Mouse (Mus musculus) brain, embryonic 18.5 days (tissue): ENCODE data around the gene Gm12216.
A peak's percentile ranks its signal among the peaks of the same experiment; 100 is the strongest.
"Not testable (repeated sequence)": the region's sequence is repeated elsewhere in the genome, so short reads cannot be mapped to it uniquely, and the experiment has no call there.

Source experiments
- DNase-seq: peaks from one replicate; pipeline ENCODE4 v3.0.0-alpha.2; 2012; ENCODE audit warnings: low read depth, low spot score

The Gm12216 gene

DNA sequence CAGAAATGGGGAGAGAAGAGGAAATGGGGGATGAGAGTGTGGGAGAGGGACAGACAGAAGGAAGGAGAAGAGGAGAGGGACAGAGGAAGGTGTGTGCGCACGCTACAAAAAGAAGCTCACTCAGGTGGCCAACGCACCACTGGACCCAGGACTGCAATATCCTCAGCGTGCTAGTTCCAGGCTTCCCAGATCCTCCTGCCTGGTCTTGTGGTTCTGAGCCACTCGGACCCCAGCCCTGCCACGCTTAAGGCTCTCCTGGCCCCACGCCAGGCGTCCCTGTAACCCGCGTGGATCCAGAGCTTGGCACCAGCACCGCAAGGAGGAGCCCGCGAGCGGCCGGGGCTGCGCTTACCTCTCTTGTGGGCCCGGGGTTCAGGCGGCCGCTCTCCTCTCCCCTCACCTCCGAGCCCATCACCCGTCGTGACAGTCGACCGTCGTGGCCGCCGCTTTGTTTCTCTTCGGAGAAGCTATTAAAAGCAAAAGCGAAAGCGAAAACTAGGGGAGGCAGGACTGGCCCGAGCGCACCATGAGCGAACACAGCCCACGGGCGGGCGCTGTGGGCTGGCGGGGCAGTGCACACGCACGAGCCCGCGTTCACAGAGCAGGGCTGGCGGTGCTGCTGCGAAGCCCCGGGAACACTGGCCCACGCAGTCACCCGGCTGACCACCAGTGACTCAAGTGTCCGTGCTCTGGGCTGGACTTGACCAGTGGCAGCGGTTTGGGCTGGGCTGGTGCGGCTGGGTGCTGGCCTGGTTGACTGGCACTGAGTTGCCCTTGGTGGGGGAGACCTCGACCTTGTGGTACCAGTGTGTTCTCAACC lies at the start of gene Gm12216:
Gene Gm12216 (minus strand): TSS at position 496 of the 820 bp plus-strand sequence.
- not testable (repeated sequence) for DNase-seq

DNA sequence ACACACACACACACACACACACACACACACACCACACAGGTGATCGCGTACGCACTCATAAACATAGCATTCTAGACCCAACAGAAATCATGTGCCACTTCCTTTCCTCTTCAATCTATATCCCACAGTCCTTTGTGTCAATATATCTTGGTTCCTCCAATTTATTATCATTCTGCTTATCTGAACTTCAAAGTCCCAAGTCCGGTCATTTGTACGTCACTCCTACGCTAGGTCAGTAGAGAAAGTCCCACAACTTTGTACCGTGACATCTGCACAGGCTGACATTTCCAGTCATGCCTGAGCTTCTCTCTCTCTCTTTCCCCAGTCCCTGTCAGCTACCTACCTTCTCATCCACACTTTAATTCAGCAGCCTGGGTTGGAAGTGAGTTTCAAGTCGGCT lies 49.6 kb upstream of the Gm12216 start:
- no peak for DNase-seq

DNA sequence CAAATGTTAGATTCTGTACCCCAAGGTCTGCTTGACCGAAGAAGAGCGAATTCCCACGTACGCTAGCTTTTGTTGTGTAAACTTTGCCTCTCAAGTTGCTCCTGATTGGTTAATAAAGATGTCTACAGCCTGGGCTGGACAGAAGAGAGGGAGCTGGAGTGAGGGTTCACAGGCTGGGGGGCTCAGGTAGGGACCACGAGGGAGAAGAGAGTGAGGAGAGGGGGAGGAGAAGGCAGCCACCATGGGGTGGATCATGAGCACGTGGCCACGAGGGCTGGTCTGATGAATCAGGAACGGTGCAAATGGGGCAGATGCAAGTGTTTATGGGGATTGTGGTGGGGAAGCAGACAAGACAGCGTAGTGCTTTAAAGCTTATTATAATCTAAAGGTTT lies 45.5 kb upstream of the Gm12216 start:
- DNase-seq: no peak

DNA sequence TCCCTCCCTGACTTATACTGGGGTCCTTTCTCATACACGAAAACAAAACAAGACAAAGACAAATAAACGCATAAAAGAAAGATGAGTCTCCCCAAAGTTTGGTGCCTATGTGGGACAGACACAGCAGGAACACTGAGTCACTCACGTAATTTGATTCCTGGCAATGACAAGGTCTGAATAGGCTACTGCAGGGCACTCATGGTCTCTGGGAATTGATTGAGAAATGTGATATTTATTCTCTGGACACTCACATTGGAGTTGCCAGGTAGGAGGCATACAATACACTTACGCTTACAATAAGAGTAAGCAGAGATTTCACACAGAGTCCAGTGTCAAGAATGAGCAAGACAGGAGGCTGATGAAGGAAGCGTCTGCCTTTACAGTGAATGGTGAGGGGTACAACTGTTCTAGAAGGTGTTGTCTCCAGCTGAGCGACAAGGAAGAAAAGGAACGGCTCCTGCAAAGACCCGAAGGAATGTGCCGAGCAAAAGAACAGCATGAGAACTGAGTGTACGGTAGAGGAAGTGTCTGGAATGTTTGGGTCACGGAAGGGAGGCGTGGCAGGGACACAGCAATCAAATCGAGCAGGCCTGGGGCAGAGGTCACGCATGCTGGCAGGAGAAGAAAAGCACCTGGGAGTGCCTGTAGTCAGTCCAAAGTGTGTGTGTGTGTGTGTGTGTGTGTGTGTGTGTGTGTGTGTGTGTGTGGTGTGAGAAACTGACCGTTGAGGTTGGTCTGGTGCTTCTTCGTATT lies 44.9 kb upstream of the Gm12216 start:
- no peak for DNase-seq

DNA sequence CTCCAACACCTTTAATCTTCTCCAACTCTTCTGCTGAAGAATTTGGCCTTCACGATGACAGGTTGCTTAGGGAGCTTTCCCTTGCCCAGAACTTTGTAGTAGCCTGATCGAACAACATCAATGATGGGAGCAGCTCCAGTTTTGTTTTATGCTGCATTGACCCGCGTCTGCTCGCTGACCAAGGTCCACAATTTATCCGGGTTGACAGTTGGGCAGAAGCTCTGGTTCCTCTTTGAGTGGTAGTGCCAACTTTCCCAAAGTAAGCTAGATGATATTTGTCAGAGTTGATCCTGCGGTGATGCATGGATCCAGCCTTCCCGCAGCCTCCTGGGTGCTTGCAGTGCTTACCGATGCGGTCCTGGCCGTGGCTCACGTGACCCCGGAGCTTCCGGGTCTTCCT lies 43.7 kb upstream of the Gm12216 start:
- DNase-seq: no peak

DNA sequence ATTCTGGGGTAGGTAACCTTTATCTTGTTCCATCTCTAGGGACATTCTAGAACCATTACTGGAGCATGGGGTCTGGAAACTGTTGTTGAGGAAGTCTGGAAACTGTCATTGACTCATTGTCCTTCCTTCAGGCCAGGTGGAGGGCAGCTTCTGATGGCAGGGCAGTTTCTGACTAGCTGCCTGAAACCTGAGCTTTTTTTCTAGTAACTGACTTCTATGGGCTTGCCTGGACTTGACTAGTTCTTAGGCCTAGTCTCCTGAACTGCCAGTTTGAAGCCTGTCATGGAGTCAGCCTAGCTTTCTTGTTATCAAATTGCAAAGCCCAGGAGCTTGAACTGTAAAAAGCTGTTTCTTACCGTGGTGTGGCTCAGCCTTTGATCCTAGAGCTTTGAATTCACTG lies 41.9 kb upstream of the Gm12216 start:
- DNase-seq: no peak

DNA sequence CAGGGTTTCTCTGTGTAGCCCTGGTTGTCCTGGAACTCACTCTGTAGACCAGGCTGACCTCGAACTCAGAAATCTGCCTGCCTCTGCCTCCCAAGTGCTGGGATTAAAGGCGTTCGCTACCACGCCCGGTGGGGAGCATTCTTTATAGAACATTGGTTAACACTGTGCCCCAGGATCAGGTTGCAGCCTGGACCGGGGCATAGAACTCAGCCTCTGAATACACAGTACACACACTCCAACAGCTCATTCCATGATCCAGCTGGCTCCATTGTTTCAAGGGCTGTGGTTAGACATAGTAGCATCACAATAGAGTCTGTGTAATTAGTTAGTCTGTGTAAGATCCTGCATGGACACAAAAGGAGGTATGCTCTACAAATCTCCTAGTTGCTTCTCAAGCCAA lies 40.9 kb upstream of the Gm12216 start:
- DNase-seq: no peak

DNA sequence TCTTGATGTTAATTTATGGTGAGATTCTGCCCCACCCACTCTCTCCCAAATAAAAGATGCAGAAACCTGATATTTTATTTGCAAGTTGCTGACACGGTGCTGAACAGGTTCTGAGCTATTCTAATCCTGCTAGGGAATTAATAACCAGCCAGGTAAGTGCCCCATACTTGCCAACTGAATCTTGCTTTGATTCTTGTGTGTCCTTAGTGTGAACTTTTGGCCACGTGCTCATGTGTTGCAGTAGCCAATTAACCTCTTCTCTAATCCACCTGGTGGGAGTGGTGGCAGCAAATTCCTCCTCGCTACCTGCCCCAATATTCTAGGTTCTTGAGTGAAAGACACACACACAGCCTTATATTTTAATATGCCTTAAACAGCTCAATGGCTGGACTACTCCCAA lies 39.9 kb upstream of the Gm12216 start:
- no peak for DNase-seq

DNA sequence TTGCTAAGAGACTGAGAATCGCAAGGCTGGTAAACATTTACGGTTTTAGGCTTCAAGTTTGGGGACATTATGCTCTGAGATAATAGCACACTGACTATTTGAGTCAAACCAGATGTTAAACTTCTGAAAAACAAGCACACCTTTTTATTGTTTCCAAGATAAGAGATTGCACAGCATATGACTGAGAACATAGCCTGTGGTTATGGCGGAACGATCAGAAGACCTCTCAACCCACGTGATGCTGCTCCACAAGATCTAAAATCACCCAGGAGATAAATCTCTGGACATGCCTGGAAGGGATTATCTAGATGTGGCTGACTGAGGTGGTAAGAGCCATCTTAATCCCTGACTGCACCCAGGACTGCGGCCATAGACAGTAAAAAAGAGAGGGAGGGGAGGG lies 37.9 kb upstream of the Gm12216 start:
- no peak for DNase-seq

DNA sequence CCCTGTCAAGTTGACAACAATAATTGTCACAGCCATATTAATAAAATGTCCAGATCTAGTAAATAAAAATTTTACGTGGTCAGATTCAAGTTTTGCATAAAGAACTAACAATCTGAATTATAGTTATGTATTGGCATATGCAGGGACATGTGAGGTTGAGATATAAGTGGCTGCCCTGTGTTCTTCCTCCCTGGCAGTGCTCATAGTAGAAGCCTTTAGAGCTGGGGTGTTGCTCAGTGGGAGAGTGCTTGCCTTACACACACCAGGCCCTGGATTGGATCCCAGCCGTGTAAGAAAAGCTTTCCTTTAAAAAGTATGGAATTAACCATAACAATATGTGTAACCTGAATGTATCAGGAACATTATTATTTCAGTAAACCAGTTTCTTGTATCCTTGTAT lies 34.4 kb upstream of the Gm12216 start:
- DNase-seq: no peak

DNA sequence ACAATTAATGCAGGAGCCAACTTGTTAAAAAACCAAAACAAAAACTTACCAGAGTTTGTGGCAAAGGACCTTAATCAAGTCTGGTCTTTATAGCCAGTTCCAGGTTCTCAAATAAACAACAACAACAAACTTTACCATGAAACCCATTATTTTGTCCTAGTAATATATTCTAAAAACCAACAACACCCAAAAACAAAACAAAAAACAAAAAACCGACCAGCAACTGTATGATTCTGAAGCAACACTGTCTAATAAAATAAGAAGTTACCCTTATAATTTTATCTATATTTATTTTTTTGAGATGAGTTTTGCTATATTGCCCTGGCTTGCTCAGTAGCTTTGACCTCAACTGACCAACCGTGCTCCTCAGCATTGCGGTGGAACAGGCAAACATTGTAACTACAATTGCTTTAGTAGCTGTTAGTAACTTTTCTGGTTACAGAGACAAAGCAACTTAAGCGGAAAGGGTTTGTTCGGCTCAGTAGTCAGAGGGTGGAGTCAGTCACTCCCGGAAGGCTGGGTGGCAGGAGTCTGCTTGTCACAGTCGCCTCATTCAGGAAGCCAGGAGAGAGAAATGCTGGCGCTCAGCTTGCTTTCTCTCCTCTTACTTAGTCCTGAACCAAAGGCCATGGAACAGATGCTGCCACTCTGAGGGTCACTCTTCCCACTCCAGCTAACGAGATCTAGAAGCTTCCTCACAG lies 33.8 kb upstream of the Gm12216 start:
- DNase-seq: no peak

DNA sequence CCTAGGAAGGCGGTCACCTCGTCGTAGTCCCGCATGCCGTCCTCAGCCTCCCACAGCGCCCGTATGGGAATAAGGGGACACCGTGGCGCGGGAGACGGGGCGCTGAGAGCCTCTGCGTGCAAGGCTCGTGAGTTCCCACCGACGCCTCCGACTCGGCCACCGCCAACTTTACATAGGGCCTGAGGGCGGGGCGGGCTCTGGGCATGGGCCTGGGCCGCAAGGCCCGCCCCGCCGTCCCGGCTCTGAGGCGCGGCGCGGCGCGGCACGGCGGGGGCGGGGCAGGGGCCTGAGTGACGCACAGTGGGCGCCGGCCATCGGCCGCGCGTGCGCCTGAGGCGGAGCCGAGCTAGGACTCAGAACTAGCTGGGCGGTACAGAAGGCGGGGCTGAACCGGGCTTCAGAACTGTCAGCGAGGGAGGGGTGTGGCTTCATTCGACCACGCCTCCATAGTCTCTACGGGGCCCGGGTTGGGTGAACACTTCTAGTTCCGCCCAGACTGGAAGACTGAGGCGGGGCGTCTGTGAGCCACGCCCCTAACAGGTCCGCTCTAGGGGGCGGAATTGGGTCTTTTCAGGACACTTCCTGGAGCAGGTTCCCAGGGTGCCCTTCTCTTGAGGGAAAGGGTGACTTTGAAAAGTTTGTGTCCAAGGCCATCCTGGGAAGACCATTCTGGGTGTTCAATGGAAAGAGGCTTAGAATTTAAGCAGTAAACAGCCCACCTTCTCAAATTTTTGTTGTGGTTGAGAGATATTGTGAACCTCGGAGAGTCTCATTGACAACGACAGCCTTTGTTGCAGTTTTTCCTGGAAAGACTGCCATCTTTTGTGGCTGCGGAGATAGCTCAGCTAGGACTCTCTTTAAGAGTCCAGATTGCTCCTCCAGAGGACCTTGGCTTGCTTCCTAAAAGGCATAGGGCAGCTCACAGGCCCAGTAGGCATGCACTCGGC lies 32.7 kb upstream of the Gm12216 start, which contains the start of gene Slc22a5:
Gene Slc22a5 (minus strand): TSS at position 156 of the 947 bp plus-strand sequence.
- peak; percentile 94 for DNase-seq

DNA sequence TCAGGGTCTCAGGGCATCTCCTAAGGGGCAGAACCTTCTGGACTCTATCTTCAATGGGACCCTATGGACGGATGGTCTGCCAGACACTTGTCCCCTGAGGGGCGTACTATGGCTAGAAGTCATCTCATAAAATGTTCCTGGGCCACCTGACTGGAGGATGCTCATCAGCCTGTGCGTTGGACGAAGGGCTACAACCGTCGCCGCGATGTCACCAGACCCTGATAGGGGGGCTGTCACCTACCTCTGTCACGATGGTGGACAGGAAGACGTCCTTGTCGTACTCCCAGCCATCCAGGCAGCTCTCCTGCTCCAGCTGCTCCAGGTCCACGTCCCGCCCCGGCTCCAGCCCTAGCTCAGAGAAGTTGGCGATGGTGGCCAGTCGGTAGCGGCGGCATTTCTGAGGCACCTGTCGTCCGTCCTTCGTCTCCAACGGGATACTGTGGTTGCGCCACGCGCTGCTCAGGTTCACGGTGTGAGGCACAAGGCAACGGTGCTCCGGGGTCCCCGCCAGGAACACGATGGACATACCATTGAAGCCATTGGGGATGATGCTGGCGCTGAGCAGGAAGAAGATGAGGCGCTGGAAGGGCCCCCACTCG lies 31.9 kb upstream of the Gm12216 start:
- DNase-seq: no peak

DNA sequence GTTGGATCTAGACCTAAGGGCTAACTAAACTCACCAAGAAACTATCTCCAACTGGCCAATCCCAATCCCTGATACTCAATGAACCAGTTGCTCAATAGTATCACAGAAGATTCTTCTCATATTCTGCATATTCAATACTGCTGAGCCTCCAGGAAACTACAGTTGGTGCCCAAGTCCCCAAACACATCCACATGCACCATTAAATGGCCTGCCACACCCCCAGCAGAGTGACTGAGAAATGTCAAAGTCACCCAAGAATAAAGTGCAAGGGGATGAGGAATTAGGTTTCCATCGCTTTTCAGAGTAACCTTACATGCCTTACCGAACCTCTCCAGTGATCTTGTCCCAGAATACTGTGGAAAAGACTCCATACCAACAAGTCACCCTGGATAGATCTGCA lies 31.2 kb upstream of the Gm12216 start:
- DNase-seq: no peak

DNA sequence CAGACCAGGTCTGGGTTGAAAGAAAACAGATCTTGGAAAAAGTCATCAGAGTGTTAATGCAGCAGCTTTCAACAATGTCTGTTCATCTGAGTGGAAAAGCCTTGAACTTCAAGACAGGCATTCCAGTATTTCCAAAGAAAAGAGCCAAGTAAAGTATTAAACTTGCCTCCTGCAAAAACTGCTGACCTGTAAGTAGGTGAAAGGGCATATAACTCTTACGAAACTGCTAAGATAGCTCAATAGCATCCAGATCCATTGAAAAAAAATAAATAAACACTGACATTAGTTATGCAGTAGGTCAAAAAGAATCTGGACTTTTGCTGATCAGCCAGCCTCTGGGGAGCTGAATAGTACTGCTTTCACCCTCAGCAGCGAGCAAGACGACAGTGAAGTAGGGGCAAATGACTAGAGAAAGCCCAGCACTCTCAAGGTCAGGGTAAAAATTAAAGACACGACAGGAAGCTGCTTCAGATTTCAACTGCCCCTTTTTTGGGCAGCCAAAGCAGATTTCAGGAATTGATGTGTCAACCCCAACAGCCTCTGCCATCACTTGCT lies 30.1 kb upstream of the Gm12216 start:
- DNase-seq: no peak

DNA sequence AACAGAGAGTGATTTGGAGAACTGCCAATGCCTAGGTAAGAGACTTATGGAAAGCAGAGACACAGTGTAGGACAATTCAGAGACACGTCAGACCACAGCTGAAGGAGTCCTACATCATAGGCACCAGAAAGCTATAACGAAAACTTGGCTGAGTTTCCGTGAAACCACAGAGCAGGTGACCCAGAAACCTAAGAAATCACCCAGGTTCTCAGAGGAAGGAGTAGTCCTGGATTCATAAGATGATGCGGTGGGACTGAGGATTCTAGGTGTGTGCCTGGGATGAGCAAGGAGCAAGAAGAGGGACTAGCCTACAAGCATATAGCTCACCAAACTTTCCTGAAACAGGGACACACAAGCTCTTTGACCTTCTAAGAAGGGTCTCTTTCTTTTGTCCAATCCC lies 29.2 kb upstream of the Gm12216 start:
- no peak for DNase-seq

DNA sequence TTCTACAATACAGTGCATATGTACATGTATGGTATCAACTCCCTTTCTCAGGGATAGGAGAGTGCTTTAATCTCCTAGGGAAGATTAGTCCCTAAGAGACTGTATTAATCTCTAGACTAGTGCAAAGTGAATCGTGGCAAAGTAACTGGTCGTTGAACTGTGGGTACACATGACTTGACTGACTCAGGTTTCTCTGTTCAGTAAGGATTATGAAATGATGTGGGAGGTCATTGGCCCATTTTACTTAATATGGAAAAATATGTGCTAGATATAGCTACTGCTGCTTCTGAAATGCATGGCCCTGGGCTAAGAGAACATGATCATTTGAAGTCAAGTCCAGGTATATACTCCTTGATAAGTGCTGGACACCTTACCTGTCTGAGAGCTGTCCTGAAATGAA lies 24.2 kb upstream of the Gm12216 start:
- DNase-seq: no peak

DNA sequence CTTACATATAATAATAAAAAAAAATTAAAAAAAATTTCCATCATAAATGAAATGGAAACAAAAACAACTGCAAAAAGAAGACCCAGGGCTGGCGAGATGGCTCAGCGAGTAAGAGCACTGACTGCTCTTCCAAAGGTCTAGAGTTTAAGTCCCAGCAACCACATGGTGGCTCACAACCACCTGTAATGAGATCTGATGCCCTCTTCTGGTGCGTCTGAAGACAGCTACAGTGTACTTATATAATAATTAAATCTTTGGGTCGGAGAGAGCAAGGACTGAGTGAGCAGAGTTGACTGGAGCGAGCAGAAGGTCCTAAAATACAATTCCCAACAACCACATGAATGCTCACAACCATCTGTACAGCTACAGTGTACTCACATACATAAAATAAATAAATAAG lies 19.0 kb upstream of the Gm12216 start:
- DNase-seq: not testable (repeated sequence)

DNA sequence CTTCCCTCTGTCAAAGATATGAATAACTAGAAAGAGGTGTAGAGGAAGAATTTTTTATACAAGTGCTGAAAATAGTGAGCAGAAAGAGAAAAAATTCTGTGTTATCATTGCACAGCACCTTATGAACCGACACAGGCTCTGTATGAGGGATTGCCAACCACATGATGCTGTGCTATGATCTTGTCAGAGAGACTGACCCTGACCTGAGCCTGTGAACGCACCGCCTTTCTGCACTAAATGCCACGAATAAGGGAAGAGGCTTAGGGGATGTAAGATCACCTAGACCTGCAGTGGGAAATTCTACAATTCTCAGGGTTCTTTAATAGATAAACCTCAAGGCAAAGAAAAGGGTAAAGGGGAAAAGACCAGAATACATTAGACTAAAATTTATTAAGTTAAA lies 17.4 kb upstream of the Gm12216 start:
- DNase-seq: no peak

DNA sequence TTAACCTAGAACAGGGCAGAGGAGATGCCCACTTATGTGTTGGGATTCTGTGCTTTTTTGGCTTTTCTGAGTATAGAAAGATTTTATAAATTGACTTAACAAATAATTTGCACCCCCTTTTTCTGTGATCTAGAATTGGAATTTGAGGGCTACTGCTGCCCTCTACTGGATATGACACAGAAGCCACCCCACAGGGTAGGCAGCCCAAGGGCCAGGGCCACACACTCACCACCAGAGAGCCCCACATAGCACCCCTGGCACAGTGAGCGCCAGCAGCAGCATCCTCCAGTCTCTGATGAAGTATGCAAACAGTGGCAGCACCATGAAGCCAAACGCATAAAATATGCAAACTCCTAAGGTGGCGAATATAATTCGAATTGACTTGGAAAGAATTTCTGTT lies 15.7 kb upstream of the Gm12216 start:
- no peak for DNase-seq
